Comparison of ENCODE assay signal across 8 mouse cellular contexts in genomic region chr14:19839600-19840332, GRCm38 (mm10). TPM values are rescaled to one million over a fixed set of nuclear protein-coding genes. Genes with fewer than 3 reads are reported as not detected.
DNase-seq lines count a peak whose midpoint lies in the region; ATAC-seq lines count a peak whose summit lies in the region.

No protein-coding gene starts in this region.

- 0 out of 2 replicates have a peak overlapping the region, but pooled peaks have one; percentile 23 for H3K4me2 ChIP-seq in hindbrain, embryonic 11.5 days (replicated peaks; ENCODE audit: low read depth, low read length)

- peak; percentile 61 for ATAC-seq in hindbrain, embryonic 11.5 days (ENCODE audit: low FRiP score)

- peak; percentile 73 for DNase-seq in R1 (ENCODE audit: low read depth, low spot score)
- DNase-seq in cerebellum, postnatal 10 days: peak; percentile 82 to 88
- peak; percentile 25 to 67 for DNase-seq in frontal cortex, postnatal 10 days (ENCODE audit: low spot score in 2 of 2)
- DNase-seq in hindbrain, embryonic 11.5 days (ENCODE audit: low spot score): peak; percentile 85
- DNase-seq in layer of hippocampus, postnatal 10 days (ENCODE audit: low spot score in 2 of 2): peak; percentile 84 to 86
- DNase-seq in lung, postnatal 10 days: peak; percentile 73
- DNase-seq in retina, embryonic 14.5 days (ENCODE audit: low spot score): peak; percentile 88
- peak; percentile 50 for DNase-seq in yolk sac, embryonic 10.5 days (ENCODE audit: low spot score)

- no peak overlapping the region for H3K4me3 ChIP-seq in hindbrain, embryonic 11.5 days (ENCODE audit: low read depth, low read length)

- WGBS in hindbrain, embryonic 11.5 days: 26% methylated on average over 15 of the region's 15 CpGs

- no peaks in the 10 kb centered on the region for H3K4me1 ChIP-seq in hindbrain, embryonic 11.5 days (replicated peaks; ENCODE audit: control insufficient read depth, insufficient read depth, low read length)

- no peaks in the 10 kb centered on the region for H3K27me3 ChIP-seq in hindbrain, embryonic 11.5 days (ENCODE audit: control insufficient read depth, insufficient read depth, low read length)

- H3K9me3 ChIP-seq in hindbrain, embryonic 11.5 days (ENCODE audit: control insufficient read depth, low read length): no peaks in the 10 kb centered on the region

- H3K36me3 ChIP-seq in hindbrain, embryonic 11.5 days (ENCODE audit: control insufficient read depth, insufficient read depth, low read length): no peaks in the 10 kb centered on the region

- H3K9ac ChIP-seq in hindbrain, embryonic 11.5 days (ENCODE audit: low read depth, low read length): 0 out of 2 replicates have a peak overlapping the region, but pooled peaks have one; percentile 15

- no peak overlapping the region for H3K27ac ChIP-seq in hindbrain, embryonic 11.5 days (ENCODE audit: low read depth, low read length)

RNA-seq across cellular contexts. Expression of gene Rtraf, which starts 16.1 kb away (rescaled TPM):
- 268 and 277 TPM in 2 replicates for polyA plus RNA-seq in hindbrain, embryonic 11.5 days (2014; fragmentation: Nextera tagmentation; extraction: Ambion mirVana)
- total RNA-seq in layer of hippocampus, postnatal 10 days (2021): 10 to 100 TPM; 62.7 to 62.8 TPM
